Mouse (Mus musculus): ENCODE results near the gene Cog3.
A peak's percentile ranks its signal among the peaks of the same experiment; 100 is the strongest.

The Cog3 gene

DNA sequence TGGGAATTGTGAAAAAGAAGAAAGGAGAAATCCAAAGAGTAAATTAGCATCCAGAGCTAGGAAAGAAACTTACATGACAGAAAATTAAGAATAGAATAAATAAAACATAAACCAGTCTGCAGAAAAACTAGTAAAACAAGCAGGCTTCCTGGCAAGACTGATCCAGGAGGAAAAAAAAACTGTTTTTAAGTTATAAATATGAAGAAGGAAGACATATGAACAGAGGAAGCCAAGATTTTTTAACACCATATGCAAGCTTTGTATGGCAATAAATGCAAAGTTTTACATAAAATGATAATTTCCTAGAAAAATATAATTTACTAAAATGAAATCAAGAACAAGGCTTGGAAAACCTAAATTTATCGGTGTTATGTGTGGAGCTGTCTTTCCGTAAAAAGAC is 63.9 kb downstream of the Cog3 start:
- DNase-seq: no peak

DNA sequence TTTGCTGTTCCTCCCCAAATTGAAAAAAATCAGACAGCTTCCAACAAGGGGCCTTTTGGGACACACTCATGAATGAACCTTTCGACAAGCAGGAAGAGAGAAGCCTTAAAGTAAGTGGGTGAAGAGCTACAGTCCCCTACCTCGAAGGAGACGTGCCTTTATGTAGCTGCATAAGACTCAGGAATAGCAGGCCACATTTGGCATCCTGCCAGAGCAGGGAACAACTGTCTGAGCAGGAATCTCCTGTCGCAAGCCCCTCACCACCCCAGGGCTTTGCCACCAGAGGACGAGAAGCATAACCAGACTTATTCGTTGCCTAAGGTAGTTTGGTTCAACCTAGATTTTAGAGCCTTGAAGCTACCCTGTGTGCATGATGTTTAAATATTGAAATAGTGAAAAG is 78.0 kb downstream of the Cog3 start:
- no peak for DNase-seq

DNA sequence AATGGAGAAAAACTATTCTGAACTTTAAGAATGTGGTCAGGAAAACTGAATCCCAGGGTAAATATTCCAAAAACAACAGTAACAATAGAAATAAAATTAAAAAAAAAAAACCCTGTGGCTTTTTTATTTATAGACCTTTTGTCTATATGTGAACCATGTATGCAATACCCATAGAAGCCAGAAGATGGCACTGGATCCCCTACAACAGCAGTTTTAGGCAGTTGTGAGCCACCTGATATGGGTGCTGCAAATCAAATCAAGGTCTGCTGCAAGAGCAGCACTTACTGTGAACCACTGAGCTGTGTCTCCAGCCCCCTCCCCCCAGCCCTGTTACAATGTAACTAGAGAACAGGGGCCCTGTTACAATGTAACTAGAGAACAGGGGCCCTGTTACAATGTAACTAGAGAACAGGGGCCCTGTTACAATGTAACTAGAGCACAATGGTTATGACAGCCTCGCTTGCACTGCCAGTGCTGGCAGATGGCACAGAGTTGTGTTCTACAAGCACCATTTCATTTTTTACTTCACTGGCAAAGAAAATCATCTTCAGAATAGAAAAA is 85.2 kb downstream of the Cog3 start:
- peak; percentile 68 to 72 for DNase-seq

DNA sequence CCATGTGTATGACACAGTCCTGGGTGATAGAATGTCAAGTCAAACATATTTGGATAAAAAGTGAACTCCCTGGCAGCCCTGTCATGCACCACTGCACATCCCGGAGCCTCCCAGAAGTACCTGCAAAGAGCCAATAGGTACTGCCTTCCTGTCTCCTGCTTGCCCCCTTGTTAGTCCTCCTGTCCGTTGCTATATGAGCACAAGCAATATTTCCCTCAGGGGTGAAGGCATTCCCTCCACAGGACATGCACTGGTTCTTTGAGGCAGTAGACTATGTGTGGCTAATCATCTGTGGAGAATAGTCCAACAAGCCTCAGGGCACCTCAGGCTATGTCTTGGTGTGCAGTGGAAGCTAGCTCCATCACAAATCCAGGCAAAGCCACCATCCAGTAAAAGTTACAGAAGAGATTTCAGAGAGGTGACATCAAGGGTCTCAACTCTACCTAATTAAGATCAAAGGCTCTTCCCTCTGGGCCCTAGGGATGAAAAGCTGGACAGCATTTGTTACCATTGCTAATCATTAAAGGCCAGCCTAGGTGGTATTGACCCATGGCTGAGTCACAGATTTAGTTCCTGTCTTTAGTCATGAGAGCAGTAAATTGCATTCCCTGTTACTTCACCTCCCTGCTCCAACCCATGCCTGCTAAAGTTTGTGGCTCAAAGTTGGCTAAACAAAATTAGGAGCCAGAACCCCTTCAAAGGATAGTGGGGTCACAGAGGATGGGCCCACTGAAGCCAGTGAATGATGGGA is 88.7 kb downstream of the Cog3 start:
- DNase-seq: no peak

DNA sequence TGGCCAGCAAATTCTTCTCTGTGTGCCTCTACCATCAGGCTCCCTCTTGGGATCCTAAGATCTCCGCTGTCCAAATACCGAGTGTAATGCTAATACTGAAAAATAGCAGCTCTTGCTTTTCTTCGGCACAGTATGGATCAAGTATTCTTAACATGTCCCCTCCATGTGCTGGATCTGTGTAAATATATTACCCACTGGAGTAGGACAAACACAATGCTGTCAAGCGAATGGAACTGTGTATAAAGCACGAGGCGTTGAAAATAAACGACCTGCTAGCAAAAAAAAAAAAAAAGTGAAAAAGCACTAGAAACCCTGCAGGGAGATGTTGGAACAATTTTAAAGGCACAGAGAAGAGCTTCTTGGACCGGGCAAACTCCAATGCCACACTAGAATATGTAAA is 92.8 kb downstream of the Cog3 start:
- DNase-seq: no peak

DNA sequence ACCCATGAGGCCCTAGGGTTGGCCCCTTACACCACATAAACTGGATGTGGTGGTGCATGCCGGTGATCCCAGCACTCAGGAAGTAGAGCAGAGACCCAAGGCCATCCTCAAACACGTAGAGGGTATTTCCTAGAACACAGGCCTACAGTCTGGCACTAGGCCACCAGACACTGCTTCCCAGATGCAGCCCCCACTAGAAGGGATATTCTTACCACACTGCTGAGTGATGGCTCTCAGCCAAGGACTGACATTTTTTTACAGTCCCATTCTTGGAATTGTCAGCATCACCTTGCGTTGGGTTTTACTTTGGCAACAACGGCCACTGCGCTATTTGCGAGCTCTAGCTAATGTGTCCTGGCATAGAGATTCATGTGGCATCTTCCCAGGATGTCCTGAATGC is 93.4 kb downstream of the Cog3 start:
- DNase-seq: no peak
